Mouse (Mus musculus) heart, adult 8-10 months (tissue): Measurements from ENCODE around the gene Hbp1. TPM values are rescaled to one million over a fixed set of nuclear protein-coding genes. Genes with fewer than 3 reads are reported as not detected.

Source experiments
- DNase-seq: peaks from one replicate; pipeline ENCODE4 v3.0.0; 2022; ENCODE audit warnings: low spot score
- total RNA-seq, 4 experiments: library from RNA; stranded (reverse); gene quantifications; 2 replicates each; pipeline ENCODE4 v1.2.4; 2022

The Hbp1 gene
- total RNA-seq = 10 to 100 TPM; 59.5 to 74.2 (median 70.5) TPM

DNA sequence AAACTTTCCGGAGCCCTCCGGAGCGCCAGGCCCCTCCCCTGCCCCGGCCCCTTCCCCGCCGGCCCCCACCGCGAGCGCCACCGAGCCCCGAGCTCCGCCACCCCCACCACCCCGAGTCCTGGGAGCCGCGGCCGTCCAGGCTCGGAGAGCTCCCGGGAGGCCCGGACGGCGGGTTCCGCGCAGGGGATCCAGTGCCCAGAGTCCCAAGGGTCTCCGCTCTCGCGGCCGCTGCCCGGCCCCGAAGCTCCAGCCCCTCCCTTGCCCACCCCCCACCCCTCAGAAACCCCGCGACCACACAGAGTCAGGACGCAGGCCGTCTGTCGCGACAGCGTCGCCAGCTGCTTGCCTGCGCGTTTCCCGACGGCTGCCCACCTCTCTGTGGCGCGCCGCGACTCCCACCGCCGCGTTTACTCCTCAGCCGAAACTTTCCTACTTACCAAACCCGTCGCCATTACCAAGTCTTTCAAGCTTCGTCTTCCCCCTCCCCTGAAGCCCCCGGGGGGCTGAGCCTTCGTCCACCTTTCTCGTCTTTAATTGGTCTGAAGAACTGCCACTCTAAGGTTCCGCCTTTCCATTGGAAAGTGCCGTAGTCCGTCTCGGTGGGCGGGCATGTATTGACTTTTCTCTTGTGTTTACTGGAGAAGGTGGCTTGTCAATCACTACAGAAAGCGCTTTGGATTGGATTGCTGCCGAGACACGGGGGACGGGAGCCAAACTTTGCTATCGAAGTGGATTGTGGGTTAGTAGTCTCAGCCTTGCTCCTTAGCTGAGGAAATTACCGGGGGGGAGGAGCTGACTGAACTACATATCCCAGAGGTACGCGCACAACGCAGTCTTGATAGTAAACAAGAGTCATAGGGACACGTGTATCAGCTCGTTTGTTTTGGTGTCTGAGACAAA lies at the start of gene Hbp1:
Gene Hbp1 (minus strand): TSS at position 777 of the 900 bp plus-strand sequence.
- peak; percentile 100 for DNase-seq

GRCm38 (mm10) chr12:31998706-31999105 lies 48.4 kb upstream of the Hbp1 start:
- DNase-seq = no peak

DNA sequence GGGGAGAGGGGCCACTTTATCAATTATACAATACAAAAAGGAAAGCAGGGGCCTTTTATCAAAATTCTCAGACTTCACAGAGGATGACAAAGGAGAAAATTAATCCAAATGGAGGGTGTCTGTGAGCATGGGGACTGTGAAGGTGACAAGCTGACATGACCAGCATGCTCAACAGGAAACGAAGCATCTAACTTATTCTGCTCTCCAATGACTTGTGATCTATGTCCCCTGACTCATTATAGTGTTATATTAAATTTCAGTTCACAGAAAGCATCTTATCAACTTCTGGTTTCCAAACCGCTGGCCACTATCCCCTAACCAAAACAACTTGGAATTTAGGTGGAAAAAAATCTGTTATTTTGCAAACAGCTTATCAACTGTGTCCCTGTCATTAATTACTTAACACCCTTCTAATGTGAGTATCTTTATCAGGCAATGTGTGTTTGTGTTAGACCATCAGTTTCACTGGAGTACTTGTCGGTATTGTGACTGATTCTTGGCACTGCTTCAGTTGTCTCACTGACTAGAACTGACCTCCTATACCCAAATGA lies 47.1 kb upstream of the Hbp1 start:
- DNase-seq = no peak

DNA sequence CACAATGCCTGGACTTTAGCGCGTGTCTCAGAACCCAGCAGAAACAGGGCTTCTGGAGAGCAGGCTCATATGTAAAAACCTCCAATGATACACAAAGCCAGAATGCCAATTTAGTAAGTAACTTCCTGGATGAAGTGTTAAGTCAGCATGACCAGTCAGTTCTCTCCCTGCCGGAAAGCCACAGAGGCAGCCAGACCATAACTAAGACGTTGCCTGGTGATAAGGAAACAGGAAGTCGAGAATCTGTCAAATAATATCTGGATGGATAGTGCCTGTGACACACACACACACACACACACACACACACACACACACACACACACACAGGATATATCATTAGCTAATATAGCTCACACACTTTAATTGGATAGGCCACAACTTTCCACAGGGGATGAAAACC lies 46.5 kb upstream of the Hbp1 start:
- peak; percentile 13 for DNase-seq

- DNase-seq = no peak
Observed at GRCm38 (mm10) chr12:31990575-31990974, 40.2 kb upstream of the Hbp1 start.

DNA sequence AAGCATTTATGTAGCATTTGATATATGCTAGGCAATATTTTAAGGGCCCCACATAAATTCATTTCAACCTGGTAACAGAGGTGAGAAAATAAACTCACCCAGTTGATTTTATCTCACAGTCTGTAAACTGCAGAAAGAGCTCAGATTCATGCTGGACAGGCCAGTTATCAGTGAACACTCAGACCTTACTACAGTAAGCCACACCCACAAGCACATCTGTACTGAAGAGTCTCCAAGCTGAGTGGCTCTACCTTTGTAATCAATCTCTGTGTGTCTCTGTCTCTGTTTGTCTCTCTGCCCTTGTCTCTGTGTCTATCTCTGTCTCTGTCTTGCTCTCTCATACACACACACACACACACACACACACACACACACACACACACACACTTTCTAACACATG lies 39.4 kb upstream of the Hbp1 start:
- no peak for DNase-seq

- no peak for DNase-seq
Observed at GRCm38 (mm10) chr12:31986463-31986862, 36.1 kb upstream of the Hbp1 start.

DNA sequence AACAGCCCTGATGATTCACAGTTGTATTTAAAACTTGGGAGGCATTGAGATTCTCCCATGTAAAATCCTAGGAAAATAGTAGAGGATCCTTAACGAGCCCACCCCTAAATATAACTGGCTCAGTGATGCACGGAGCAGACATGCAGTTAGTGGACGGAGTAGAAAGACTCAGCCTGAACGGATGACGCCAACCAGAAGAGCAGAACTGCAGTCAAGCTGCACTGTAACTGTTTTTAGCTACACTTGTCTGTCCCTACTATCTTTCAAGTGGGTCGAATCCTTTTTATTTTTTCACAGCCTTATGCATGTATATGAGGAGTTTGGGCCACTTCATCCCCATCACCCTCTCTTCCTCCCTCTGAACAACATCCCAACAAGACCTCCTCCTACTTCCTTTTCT lies 35.4 kb upstream of the Hbp1 start:
- DNase-seq = no peak

DNA sequence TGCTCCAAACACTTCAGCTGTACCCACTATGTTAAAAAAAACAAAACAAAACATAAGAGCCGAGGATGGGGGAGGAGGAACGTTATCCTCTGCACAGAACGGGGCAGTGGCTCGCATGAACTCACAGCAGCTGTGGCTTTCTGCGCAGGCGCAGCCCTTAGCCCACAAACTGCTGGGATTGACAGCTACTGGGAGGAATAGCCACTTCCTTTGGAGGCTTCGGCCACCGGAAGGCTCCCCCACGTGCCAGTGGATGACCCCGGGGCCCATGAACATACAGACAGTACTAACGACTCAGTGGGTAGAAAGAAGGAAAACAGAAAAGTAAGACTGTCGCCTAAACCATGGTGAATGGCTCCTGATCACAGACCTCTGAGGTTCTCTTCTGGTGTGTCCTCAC lies 34.3 kb upstream of the Hbp1 start:
- no peak for DNase-seq

DNA sequence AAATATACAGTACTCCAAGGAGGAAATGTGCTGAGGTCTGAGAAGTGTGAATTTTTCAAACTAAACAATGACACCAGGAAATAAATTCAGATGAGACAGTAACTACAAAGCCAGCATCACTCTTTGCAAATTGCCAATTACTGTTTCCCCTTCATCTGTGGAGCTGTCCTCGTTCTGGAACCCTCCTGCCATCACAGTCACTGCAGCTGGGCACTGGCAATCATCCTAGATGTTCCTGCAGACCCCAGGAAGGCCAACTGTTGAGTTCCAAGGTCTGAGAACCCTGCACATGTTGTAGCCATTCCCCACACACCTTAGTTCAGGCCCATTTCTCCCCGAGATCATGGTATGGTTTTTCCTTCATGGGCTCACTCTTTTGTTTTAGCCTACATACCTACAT lies 33.9 kb upstream of the Hbp1 start:
- DNase-seq = no peak

- no peak for DNase-seq
Observed at GRCm38 (mm10) chr12:31983769-31984168, 33.4 kb upstream of the Hbp1 start.

GRCm38 (mm10) chr12:31983238-31983637 lies 32.9 kb upstream of the Hbp1 start:
- DNase-seq = no peak

DNA sequence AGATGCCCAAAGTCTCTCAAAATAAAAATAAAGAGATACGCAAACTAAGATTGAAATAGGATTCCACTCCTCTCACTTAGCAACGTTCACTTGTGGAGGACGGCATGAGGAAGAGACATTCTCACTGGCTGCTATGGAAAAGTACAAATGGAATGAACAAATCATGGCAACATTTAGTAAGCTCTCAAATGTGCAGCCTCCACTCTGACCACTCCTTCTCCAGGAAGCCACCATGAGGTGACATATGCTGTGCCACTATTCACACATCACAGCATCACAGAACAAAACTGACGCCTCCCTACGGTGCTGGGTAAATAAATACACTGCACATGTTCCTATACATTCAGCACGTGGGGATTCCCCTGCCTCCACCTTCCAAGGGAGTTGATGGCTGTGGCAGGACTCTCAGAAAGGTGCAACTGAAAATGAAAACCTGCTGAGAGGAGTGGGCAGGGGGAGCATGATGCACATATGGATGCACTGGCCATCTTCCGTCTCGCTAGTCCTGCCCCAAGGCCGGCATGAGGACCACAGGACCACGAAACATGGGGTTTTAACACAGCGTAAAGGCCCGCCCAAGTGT lies 27.4 kb upstream of the Hbp1 start:
- DNase-seq = no peak

DNA sequence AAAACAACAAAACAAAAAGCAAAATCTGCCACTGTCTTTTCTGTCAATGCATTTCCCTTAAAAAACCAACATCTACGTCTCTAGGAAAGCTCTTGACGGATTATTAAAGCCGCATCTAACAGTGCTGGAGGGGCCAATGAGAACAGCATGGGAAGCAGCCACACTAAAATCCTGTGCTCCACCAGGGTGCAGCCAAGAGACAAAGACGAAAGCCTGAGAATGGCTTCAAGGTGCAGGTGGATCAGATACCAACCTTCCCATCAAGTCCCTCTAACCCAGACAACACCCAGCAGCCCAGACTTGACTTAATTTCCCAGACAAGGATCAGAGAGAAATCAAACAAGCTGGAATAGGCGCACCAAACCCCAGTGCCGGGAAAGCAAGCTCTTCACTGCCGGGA lies 26.2 kb upstream of the Hbp1 start:
- no peak for DNase-seq

DNA sequence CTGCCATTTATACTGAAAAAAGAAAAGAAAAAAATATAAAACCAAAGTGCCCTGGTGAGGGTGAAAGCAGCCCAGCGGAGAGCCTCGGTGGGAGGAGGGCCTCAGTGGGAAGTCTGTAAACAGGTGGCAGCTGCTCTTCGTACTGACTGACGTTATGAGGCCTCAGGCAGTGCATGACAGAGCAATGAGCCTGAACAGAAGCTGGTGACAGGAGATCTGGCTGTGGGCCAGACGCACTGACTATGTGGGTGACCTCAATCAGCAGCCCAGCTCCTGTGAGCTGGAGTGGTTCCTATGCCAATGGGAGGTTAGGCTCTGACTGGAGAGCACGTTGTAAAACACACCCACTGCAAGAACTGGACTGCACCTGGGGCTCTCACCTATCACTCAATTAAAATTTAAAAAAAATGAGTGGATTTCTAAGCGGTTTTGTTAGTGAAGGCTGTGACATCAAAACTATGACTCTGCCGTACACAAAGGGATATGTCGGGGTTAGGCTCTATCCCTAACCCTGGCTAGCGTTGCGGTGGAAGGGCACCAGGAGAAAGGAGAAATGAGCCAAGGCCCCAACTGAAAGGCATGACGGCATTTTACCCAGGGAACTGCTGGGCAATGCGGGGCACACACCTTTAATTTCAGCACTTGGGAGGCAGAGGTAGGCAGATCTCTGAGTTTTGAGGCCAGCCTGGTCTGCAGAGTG lies 23.3 kb upstream of the Hbp1 start:
- DNase-seq = peak; percentile 65

DNA sequence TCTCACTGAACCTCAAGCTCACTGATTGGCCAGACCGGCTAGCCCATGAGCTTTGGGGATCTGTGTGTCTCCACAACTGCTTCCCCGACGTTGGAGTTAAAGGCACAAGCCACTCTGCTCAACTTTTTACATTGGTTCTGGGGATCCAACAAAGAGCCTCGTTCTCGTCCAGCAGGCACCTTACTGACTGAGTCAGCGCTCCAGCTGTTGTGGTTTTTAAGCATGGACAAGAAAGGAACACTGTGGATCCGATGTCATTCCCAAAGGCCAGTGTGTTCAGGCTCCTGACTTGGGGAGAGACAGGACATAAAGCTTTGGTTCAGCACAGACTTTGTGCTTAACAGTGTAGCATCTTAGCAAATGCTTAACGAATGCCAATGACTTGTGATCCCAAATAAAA lies 21.2 kb upstream of the Hbp1 start:
- DNase-seq = no peak

DNA sequence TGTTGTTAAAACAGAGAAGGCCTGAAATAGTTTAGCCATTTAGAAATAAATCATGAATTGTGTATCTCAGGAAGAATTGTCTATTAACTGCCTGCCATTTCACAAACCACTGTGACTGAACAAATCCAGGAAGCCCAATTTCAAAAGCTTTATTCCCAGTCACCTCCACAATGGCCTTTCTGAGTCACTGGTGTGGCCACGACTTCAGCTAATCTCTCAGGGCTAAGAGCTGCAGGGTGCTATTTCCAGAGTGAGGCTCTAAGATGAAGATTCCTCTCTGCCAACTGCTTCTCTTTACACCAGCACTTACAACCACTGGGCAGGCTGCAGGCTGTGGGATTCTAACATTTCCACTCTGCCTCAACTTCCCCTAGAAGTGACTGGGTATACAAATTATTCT lies 18.8 kb upstream of the Hbp1 start:
- DNase-seq = no peak

DNA sequence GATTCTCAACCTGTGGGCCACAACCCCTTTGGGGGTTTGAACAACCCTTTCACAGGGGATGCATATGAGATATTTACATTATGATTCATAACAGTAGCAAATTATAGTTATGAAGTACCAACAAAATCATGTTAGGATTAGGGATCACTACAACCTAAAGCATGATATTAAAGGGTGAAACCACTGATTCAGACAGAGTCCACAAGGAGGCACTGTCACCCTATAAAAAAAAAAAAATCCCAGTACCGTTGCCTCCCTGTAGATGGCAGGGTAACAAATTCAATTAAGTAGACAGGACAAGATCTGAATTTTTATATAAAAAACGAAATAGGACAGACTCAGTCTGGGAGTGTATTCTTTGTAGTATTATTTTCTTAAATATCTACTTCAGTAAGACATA lies 17.2 kb upstream of the Hbp1 start:
- DNase-seq = peak; percentile 67

- DNase-seq = no peak
Observed at GRCm38 (mm10) chr12:31966405-31966804, 16.1 kb upstream of the Hbp1 start.

- DNase-seq = no peak
Observed at GRCm38 (mm10) chr12:31965517-31966212, 15.3 kb upstream of the Hbp1 start.

DNA sequence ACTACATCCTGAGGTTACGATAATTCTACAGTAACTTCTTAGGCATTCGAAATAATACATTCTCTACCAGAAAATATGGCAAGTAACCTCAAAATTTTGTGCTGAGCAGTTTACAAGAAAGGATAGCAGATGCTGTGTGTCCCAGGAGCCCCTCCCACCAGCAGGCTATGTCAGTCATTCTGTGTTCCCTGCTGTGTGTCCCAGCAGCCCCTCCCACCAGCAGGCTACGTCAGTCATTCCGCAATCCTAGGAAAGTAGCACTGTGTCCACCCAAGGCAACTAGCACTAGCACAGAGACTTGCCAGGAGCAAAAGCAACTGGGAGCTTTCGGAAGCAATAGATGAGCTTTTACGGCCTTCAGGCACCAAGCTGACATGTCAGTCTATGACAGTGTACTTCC lies 13.7 kb upstream of the Hbp1 start:
- DNase-seq = no peak

DNA sequence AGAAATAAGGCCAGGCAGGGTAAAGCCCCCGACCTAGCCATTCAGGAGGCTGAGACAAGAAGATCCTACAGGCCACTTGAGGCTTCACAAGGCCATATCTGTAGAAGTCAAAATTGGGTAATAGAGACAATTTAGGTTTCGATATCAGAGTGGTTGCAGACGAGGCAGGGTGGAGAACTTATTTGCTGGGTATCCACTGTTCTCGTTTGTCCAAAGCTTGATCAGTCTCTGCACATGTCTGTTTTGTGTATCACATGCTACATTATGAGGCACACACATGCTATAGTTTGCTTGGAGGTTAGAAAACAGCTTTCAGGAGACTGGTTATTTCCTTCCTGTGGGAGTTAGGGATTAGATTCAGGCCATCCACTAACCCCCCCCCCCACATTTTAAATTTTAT lies 5.5 kb upstream of the Hbp1 start:
- no peak for DNase-seq
